Mouse (Mus musculus) embryonic fibroblast, embryonic 13.5 days (primary cell): ENCODE data around the gene Smco2.

Source experiments
- CTCF ChIP-seq: IDR thresholded peaks from 2 replicates; pipeline ENCODE4 v1.5.1; 2011; ENCODE audit warnings: mild to moderate bottlenecking, control low read depth, low read length, moderate library complexity, borderline replicate concordance; ENCODE audit not compliant: insufficient read depth
- POLR2A ChIP-seq: IDR thresholded peaks from 2 replicates; pipeline ENCODE4 v1.6.1; 2011; ENCODE audit warnings: low read depth, mild to moderate bottlenecking, control low read depth, low read length, moderate library complexity

DNA sequence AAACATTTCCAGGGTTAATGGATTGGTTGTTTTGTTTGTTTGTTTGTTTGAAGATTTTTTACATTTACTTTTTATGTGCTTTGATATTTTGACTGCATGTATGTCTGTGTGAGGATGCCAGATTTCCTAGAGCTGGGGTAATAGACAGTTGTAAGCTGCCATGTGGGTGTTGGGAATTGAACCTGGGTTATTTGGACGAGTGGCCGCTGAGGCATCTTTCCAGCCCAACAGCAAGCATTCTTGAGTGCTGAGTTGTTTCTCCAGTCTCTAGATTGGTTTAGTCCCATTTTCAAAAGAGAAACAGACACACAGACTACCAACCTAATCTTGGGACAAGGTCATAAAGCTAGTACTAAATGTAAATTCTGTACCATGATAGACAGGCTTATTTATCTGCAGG, 60.9 kb downstream of the Smco2 start:
- TF ChIP-seq CTCF (no peak), POLR2A (no peak)
